ENCODE assay signal across 28 mouse cellular contexts in the genomic region with DNA sequence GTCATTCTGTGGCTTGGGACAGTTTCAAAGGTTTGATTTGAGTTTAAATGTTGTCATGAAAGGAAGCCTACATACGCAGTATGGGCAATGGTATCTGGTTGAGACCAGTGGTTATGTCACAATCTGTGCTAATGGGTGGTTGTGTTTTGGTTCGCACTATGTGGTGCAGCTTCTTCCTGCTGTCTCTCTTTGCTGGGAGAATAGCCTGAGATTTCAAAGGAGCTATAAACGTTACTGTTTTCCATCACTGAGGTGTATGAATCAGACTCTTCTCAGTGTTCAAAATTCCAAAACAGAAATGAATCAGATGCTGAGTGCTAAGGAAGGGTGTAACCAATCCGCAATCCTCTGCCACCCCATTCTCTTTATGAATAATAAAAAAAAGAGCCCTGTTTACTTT. TPM values are rescaled to one million over a fixed set of nuclear protein-coding genes. Genes with fewer than 3 reads are reported as not detected.
A peak's percentile ranks its signal among the peaks of the same experiment; 100 is the strongest.
DNase-seq lines count a peak whose midpoint lies in the region; ATAC-seq and TF ChIP-seq lines count a peak whose summit lies in the region.
"Had no signal": no experiment of that assay in that cellular context is flagged by ENCODE, and none has a peak within 500 bp of the region (broad histone marks: within the 10 kb centered on the region; RNA-seq: fewer than 3 reads in every experiment).

No protein-coding gene starts in this region.

- ATAC-seq in frontal cortex, adult (ENCODE audit: low TSS enrichment): peak; percentile 84
- no peak for ATAC-seq in midbrain, postnatal 0 days (ENCODE audit: low FRiP score)
- ATAC-seq: forebrain, embryonic 14.5 days; forebrain, embryonic 16.5 days had no signal

- H3K4me3 ChIP-seq in embryonic fibroblast, embryonic 13.5 days (ENCODE audit: insufficient read depth, low read length): no peak overlapping the region
- H3K4me3 ChIP-seq in midbrain, postnatal 0 days (ENCODE audit: low read depth, low read length): no peak overlapping the region
- H3K4me3 ChIP-seq: embryonic facial prominence, embryonic 13.5 days; embryonic facial prominence, embryonic 15.5 days; forebrain, embryonic 10.5 days; forebrain, embryonic 12.5 days had no signal

- H3K9ac ChIP-seq in midbrain, postnatal 0 days (replicated peaks; ENCODE audit: low read length, poor library complexity, severe bottlenecking): no peak overlapping the region
- H3K9ac ChIP-seq: embryonic facial prominence, embryonic 13.5 days; embryonic facial prominence, embryonic 15.5 days; forebrain, embryonic 12.5 days had no signal

- no peak overlapping the region for H3K4me2 ChIP-seq in midbrain, postnatal 0 days (ENCODE audit: low read depth, low read length, poor library complexity, severe bottlenecking)
- H3K4me2 ChIP-seq: embryonic facial prominence, embryonic 13.5 days; embryonic facial prominence, embryonic 15.5 days; forebrain, embryonic 12.5 days had no signal

- H3K4me1 ChIP-seq in embryonic fibroblast, embryonic 13.5 days (ENCODE audit: control insufficient read depth, insufficient read depth, low read length): no peaks in the 10 kb centered on the region
- no peaks in the 10 kb centered on the region for H3K4me1 ChIP-seq in midbrain, postnatal 0 days (ENCODE audit: insufficient read depth, low read length)
- H3K4me1 ChIP-seq: embryonic facial prominence, embryonic 13.5 days; embryonic facial prominence, embryonic 15.5 days; forebrain, embryonic 10.5 days had no signal

- H3K27ac ChIP-seq in embryonic fibroblast, embryonic 13.5 days (ENCODE audit: insufficient read depth, low read length): 0 out of 2 replicates have a peak overlapping the region, but pooled peaks have one; percentile 11
- H3K27ac ChIP-seq in midbrain, postnatal 0 days (ENCODE audit: low read depth, low read length): no peak overlapping the region
- H3K27ac ChIP-seq: embryonic facial prominence, embryonic 13.5 days; embryonic facial prominence, embryonic 15.5 days; forebrain, embryonic 10.5 days; forebrain, embryonic 12.5 days had no signal

- no peaks in the 10 kb centered on the region for H3K9me3 ChIP-seq in midbrain, postnatal 0 days (ENCODE audit: low read length)
- H3K9me3 ChIP-seq: embryonic facial prominence, embryonic 13.5 days; embryonic facial prominence, embryonic 15.5 days; forebrain, embryonic 10.5 days; forebrain, embryonic 12.5 days had no signal

- WGBS in midbrain, postnatal 0 days: 92% methylated on average over 4 of the region's 4 CpGs

- H3K36me3 ChIP-seq in midbrain, postnatal 0 days (ENCODE audit: insufficient read depth, low read length): 0 out of 2 replicates have a peak, but pooled peaks cover 4% of the 10 kb centered on the region
- H3K36me3 ChIP-seq: embryonic facial prominence, embryonic 13.5 days; embryonic facial prominence, embryonic 15.5 days; forebrain, embryonic 10.5 days; forebrain, embryonic 12.5 days had no signal

- intact Hi-C loops in left cerebral cortex, postnatal 14 days (cut with DNase I): no loop called here

- TF ChIP-seq CTCF in embryonic fibroblast, embryonic 13.5 days (IDR thresholded peaks at IDR 0.05; ENCODE audit: borderline replicate concordance, insufficient read depth, low read length): no peak
- TF ChIP-seq CTCF in midbrain, postnatal 0 days (IDR thresholded peaks at IDR 0.05): no peak

- H3K27me3 ChIP-seq in midbrain, postnatal 0 days (ENCODE audit: insufficient read depth, low read length): no peaks in the 10 kb centered on the region
- H3K27me3 ChIP-seq: embryonic facial prominence, embryonic 13.5 days; embryonic facial prominence, embryonic 15.5 days; forebrain, embryonic 12.5 days had no signal

- no peak for TF ChIP-seq POLR2A in embryonic fibroblast, embryonic 13.5 days (IDR thresholded peaks at IDR 0.05; ENCODE audit: low read depth, low read length)

- DNase-seq in frontal cortex, postnatal 10 days (ENCODE audit: low spot score in 2 of 2): no peak
- DNase-seq in NIH3T3 (ENCODE audit: low read depth): peak; percentile 9
- no peak for DNase-seq in left cerebral cortex, postnatal 14 days (ENCODE audit: low spot score in 2 of 2)
- no peak for DNase-seq in midbrain, postnatal 0 days (ENCODE audit: low spot score)
- no peak for DNase-seq in cerebellum, postnatal 14 days
- DNase-seq: adrenal gland, adult 2 months; adrenal gland, postnatal 10 days; adrenal gland, postnatal 25 days; B cell, adult 2 months; cerebellum, adult 11-12 months; cerebellum, adult 2 months; cerebellum, adult 9-10 months; cerebellum, postnatal 10 days; cerebellum, postnatal 36 days; embryo, embryonic 11 days had no signal

RNA-seq across cellular contexts. Expression of a gene that starts 49.1 kb away (rescaled TPM):
- polyA plus RNA-seq in embryonic fibroblast, embryonic 13.5 days (2011; ENCODE audit: insufficient read length, low read depth, missing spikeins): not detected in 2 replicates
- total RNA-seq in left cerebral cortex, postnatal 14 days (2021): not detected
- total RNA-seq in midbrain, postnatal 0 days (2014; rRNA removed): not detected in 2 replicates
- not detected in 2 replicates for polyA plus RNA-seq in midbrain, postnatal 0 days (2015; fragmentation: Nextera tagmentation; extraction: Ambion mirVana)
- total RNA-seq: adrenal gland, adult 2 months; adrenal gland, postnatal 10 days; adrenal gland, postnatal 25 days; adrenal gland, postnatal 4 days; common myeloid progenitor, adult 5-6 weeks; ES-E14; MEL had no signal
- polyA plus RNA-seq: adrenal gland, adult 2 months; cerebellum, adult 2 months; embryonic facial prominence, embryonic 11.5 days; embryonic facial prominence, embryonic 13.5 days; embryonic facial prominence, embryonic 15.5 days; forebrain, embryonic 10.5 days; forebrain, embryonic 12.5 days; forebrain, embryonic 14.5 days; forebrain, embryonic 16.5 days had no signal
